Mouse (Mus musculus) testis, adult 2 months (tissue): ENCODE measurements around the gene Zfp668.

Experiments used
- CTCF ChIP-seq: fragments of 200-500 bp; IDR thresholded peaks from 2 replicates; pipeline ENCODE4 v1.5.1; 2012; ENCODE audit warnings: low read depth, mild to moderate bottlenecking, inconsistent platforms, low read length, moderate library complexity; ENCODE audit not compliant: control insufficient read depth, insufficient read depth, insufficient replicate concordance
- POLR2A ChIP-seq: fragments of 200-500 bp; IDR thresholded peaks from 2 replicates; pipeline ENCODE4 v1.6.1; 2012; ENCODE audit warnings: low read depth, mild to moderate bottlenecking, inconsistent platforms, low read length, moderate library complexity; ENCODE audit not compliant: control insufficient read depth

GRCm38 (mm10) chr7:127887191-127887590, 10.6 kb upstream of the Zfp668 start:
- TF ChIP-seq POLR2A (no peak), CTCF (no peak)
